Mouse (Mus musculus) heart, adult 8-10 months (tissue): ENCODE data around the gene Rbms2. TPM values are rescaled to one million over a fixed set of nuclear protein-coding genes. Genes with fewer than 3 reads are reported as not detected.
A peak's percentile ranks its signal among the peaks of the same experiment; 100 is the strongest.
"Not testable (repeated sequence)": the region's sequence is repeated elsewhere in the genome, so short reads cannot be mapped to it uniquely, and the experiment has no call there.

ENCODE experiments used
- DNase-seq: peaks from one replicate; pipeline ENCODE4 v3.0.0; 2022; ENCODE audit warnings: low spot score
- total RNA-seq, 4 experiments: library from RNA; stranded (reverse); gene quantifications; 2 replicates each; pipeline ENCODE4 v1.2.4; 2022

Gene Rbms2
- total RNA-seq, 4 experiments from 2014 or later = 90.8 to 107 (median 104) TPM

GRCm38 (mm10) chr10:128193113-128193512 lies 13.0 kb upstream of the Rbms2 start:
- DNase-seq = no peak

DNA sequence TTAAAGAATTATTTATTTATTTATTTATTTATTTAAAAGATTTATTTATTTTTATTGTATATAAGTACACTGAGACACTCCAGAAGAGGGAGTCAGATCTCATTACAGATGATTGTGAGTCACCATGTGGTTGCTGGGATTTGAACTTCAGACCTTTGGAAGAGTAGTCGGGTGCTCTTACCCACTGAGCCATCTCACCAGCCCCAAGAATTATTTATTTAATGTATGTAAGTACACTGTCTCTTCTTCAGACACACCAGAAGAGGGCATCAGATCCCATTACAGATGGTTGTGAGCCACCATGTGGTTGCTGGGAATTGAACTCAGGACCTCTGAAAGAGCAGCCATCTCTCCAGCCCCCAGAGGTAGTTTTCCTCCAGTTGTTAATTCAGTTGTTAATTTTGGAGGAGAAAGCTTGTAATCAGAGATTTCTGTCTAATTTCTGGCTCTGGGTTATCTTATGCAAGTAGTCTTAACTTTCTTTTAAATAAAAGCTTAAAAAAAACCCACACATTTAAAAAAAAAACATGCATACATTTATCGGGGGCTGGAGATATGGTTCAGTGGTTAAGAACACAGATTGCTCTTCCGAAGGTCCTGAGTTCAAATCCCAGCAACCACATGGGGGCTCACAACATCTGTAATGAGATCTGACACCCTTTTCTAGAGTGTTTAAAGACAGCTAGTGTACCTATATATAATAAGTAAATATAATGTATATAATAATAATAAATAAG lies 12.1 kb upstream of the Rbms2 start:
- not testable (repeated sequence) for DNase-seq

DNA sequence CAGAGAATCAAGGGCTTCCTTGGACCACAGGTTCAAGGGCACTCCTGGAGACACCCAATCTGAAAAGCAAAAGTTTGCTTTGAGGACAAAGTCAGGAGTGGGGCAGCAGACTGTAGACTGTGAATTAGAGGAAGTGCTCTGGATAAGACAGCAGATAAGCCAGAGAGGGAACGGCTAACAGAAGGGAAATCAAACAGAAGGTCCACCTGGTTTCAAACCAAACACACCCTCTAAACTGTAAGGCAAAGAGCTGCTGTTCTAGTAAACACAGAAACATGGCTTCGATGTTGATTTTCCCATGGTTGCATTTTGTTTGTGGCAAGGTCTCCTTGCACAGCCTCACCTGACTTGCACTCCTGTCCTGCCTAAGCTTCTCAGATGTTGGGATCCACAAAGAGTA lies 11.4 kb upstream of the Rbms2 start:
- no peak for DNase-seq

DNA sequence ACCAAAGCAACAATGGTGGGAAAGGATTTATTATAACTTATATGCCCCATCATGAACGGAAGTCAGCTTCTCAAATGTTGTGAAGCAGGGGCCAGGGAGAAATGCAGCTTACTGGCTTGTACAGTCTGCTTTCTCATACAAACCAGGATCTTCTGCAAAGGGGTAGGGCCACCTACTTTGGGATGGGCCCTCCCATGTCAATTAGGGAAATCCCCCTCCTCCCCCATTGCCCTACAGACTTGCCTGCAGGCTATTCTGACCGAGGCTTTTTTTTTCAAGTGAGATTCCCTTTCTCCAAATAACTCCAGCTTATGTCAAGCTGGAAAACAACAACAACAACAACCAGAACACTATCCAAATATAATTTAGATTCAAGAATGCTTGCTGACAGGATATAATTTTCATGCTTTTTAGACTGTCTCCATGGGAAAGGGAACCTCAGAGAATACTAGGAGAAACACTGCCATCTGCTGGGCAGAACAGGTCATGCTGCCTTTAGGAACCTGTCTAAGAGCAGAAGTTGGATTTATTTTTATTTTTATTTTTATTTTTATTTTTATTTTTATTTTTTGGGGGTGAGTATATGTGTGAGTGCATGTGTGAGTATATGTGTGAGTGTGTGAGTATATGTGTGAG lies 8.3 kb upstream of the Rbms2 start:
- DNase-seq = peak; percentile 79

DNA sequence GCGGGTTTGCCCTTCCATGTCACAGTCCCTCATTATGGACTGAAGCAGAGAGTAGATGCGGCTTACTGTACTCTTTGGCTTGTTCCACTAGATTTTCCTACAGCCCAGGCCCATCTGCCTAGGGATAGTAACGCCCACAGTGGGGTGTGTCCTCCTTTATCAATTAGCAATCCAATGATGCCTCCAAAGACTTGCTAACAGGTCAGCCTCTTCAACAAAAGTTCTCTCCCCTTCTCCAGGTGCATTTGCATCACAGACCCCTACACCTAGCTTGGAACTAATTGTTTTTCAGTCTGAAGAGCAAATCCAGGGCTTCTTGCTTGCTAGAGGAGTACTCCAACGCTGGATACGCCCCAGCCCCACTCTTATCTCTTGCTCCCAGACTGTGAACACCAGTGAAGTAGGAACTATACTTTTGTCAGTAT lies 7.1 kb upstream of the Rbms2 start:
- DNase-seq = no peak

GRCm38 (mm10) chr10:128185959-128186358 lies 5.9 kb upstream of the Rbms2 start:
- peak; percentile 77 for DNase-seq

GRCm38 (mm10) chr10:128185277-128185940 lies 5.3 kb upstream of the Rbms2 start:
- DNase-seq = no peak

DNA sequence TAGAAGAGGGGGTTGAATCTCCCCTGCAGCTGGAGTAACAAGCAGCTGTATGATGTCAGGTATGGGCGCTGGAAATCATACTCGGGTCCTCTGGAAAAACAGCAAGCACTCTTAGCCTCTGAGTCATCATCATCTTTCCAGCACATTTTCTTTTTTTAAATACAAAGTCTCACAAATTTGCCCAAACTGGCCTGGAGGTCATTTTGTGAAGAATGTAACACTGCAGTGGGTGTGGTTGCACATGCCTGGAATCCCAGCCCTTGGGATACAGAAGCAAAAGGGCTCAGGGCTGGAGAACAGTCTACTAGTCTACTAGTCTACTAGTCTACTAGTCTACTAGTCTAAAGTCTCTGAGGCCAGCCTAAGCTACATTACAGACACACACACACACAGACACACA lies 4.2 kb upstream of the Rbms2 start:
- no peak for DNase-seq

DNA sequence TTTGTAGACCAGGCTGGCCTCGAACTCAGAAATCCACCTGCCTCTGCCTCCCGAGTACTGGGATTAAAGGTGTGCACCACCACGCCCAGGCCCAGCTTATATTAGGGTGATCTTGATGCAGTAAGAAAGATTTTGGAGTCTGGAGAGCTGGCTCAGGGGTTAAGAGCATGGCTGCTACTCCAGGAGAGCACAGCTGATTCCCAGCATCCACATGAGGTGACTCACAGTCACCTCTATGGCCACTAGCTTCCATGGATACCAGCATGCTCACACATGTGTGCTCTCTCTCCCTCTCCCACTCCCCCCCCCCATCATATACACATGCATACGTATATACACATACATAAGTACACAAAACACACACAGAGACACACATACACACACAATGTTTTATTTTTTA lies 2.8 kb downstream of the Rbms2 start:
- no peak for DNase-seq

GRCm38 (mm10) chr10:128175996-128176755 lies 3.9 kb downstream of the Rbms2 start:
- peak; percentile 88 for DNase-seq

GRCm38 (mm10) chr10:128175302-128175701 lies 4.8 kb downstream of the Rbms2 start:
- DNase-seq = no peak

DNA sequence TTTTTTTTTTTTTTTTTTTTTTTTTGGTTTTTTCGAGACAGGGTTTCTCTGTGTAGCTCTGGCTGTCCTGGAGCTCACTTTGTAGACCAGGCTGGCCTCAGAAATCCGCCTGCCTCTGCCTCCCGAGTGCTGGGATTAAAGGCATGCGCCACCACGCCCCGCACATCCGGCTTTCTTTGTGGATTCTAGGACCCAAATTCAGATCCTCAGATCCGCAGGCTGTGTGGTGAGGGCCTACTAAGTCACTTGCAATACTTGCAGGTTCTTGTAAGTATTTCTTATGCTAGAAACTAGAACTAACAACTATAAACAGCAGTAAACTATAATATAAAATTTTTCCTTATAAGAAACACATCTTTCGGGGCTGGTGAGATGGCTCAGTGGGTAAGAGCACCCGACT lies 8.7 kb downstream of the Rbms2 start:
- DNase-seq = not testable (repeated sequence)

- DNase-seq = no peak
Measured at GRCm38 (mm10) chr10:128167091-128167490, 13.0 kb downstream of the Rbms2 start.

- DNase-seq = not testable (repeated sequence)
Measured at GRCm38 (mm10) chr10:128165726-128166125, 14.4 kb downstream of the Rbms2 start.

- no peak for DNase-seq
Measured at GRCm38 (mm10) chr10:128153978-128154377, 26.1 kb downstream of the Rbms2 start.

DNA sequence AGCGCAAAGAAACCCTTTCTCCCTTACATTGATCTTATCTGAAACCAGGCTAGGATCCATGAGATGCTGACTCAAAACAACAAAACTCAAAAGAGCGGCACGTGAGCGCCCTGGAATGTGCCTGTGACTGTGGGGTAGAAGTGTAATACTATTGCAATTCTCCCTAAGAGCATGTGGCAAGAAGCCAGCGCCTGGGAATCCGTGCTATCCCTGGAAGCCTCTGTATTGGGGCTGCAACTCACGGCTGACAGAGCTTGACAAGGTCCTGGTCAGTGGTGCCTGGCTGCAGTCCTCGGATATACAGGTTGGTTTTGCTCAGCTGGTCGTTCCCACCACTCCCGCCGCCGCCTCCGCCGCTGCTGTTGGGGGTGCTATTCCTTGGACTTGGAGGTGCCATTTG lies 29.2 kb downstream of the Rbms2 start:
- DNase-seq = peak; percentile 50

DNA sequence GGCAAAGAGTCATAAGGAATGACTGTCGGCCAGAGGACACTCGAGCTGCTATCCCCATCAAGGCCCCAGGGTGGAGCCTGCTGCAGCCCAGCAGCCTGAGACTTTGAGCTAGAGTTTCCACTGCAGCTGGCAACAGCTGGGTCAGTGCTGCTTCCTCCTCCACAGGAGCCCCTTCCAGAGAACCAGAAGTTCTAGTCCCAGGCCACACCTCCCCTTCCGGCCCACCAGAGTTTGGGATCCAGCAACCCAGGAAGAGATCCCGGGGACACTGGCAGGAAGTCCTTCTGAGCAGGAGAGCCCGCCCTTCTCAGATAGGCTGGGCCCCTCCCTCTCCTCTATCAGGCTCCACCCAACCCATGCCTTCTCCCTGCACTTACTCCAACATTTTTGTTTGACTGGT lies 30.5 kb downstream of the Rbms2 start:
- peak; percentile 97 for DNase-seq

- DNase-seq = peak; percentile 31
Measured at GRCm38 (mm10) chr10:128148789-128149365, 31.2 kb downstream of the Rbms2 start.

- DNase-seq = no peak
Measured at GRCm38 (mm10) chr10:128144961-128145360, 35.1 kb downstream of the Rbms2 start.

DNA sequence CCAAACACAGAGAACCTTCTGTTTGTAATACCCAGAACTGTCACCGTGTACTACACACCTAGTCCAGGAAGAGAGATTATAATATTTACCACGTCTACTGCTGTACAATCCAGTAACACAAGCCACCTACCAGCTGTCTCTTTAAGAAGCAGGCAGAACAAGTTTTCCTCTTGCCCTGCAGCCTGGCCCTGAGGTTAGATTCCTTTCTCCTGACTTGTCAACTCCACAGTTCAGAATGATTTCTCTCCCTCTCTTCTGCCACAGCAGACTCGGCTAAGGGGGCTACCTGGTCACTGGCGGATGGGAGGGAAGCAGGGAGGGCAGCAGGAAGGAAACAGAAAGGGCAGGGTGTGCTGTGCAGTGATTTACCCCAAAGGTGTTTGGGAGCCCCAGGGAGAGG lies 36.4 kb downstream of the Rbms2 start:
- DNase-seq = no peak

GRCm38 (mm10) chr10:128142165-128142564 lies 37.9 kb downstream of the Rbms2 start:
- no peak for DNase-seq
